ENCODE assay signal across 9 mouse cellular contexts in the genomic region with DNA sequence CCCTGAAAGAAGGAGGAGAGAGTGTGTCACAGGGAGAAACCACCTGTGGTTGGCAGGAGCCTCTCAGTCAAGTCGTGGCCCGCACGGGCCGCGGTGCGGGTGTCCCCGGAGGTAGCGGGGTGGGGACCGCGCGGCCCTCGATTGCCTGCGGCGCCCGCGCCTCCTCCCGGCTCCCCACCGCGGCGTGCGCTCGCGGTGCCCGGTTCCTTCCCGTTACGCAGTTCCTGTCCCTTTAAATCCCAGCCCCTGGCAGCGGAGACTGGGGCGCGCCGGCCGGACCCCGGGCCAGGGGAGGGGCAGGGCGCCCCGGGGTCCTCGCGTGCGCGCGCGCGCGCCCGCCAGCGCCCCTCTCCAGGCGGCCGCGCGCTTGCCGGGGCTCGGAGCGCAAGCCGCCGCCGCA. TPM values are rescaled to one million over a fixed set of nuclear protein-coding genes. Genes with fewer than 3 reads are reported as not detected.
DNase-seq lines count a peak whose midpoint lies in the region; ATAC-seq and TF ChIP-seq lines count a peak whose summit lies in the region.
"Had no signal": no experiment of that assay in that cellular context is flagged by ENCODE, and none has a peak within 500 bp of the region (broad histone marks: within the 10 kb centered on the region; RNA-seq: fewer than 3 reads in every experiment).

No protein-coding gene starts in this region.

- TF ChIP-seq CTCF in gastrocnemius, adult 2 months (IDR thresholded peaks at IDR 0.05), result no peak
- no peak for TF ChIP-seq CTCF in liver, postnatal 0 days (IDR thresholded peaks at IDR 0.05; ENCODE audit: low read depth)

- peak; percentile 36; the same call in 1 of the 2 replicates for ATAC-seq in forebrain, embryonic 15.5 days (replicated peaks)
- ATAC-seq in liver, postnatal 0 days, result no peak
- no peak for ATAC-seq in megakaryocyte, adult 5-6 weeks (ENCODE audit: poor library complexity, severe bottlenecking)

- H3K27ac ChIP-seq in gastrocnemius, adult 2 months, result no peak overlapping the region
- no peak overlapping the region for H3K27ac ChIP-seq in ES-E14 (ENCODE audit: insufficient read depth, low read depth, low read length, poor library complexity, severe bottlenecking)
- no peak overlapping the region for H3K27ac ChIP-seq in forebrain, embryonic 15.5 days (replicated peaks)
- no peak overlapping the region for H3K27ac ChIP-seq in liver, postnatal 0 days (ENCODE audit: low read depth)
- H3K27ac ChIP-seq: macrophage had no signal

- DNase-seq in gastrocnemius, adult 2 months, result no peak
- no peak for DNase-seq in gastrocnemius, adult 18-20 months (ENCODE audit: low spot score)
- DNase-seq in ES-E14 (ENCODE audit: low read depth, low spot score) (no peak), adipocyte (ENCODE audit: low spot score) (no peak)
- no peak for DNase-seq in liver, postnatal 0 days
- no peak for DNase-seq in ovary, adult 18-20 months (ENCODE audit: low spot score)

- TF ChIP-seq EP300 in liver, postnatal 0 days (IDR thresholded peaks at IDR 0.05; ENCODE audit: low read depth), result no peak

- no peaks in the 10 kb centered on the region for H3K9me3 ChIP-seq in ES-E14 (ENCODE audit: control insufficient read depth, insufficient read depth, low read depth, low read length)
- no peaks in the 10 kb centered on the region for H3K9me3 ChIP-seq in forebrain, embryonic 15.5 days
- no peaks in the 10 kb centered on the region for H3K9me3 ChIP-seq in liver, postnatal 0 days (ENCODE audit: low read length)

- in situ Hi-C loops in ES-E14 (cut with MboI; ENCODE audit: low sequenced_read_pairs in 2 of 2, unreplicated experiment in 2 of 2), result no loop called here

- peak overlapping the region; percentile 44 for H3K4me3 ChIP-seq in gastrocnemius, adult 2 months
- peak overlapping the region; percentile 71 to 83 for H3K4me3 ChIP-seq in ES-E14 (ENCODE audit: insufficient read depth in 1 of 2, low read depth in 1 of 2, low read length in 2 of 2, poor library complexity in 1 of 2, severe bottlenecking in 1 of 2)
- peak overlapping the region; percentile 80 for H3K4me3 ChIP-seq in forebrain, embryonic 15.5 days
- no peak overlapping the region for H3K4me3 ChIP-seq in liver, postnatal 0 days (ENCODE audit: low read depth, low read length)

- intact Hi-C loops in gastrocnemius, adult 2 months (cut with DNase I), result no loop called here

- peaks cover 0 to 5% of the 10 kb centered on the region in 2 experiments; a peak in 1 of 4 replicates for H3K4me1 ChIP-seq in ES-E14 (ENCODE audit: control insufficient read depth in 2 of 2, insufficient read depth in 2 of 2, low read length in 2 of 2, poor library complexity in 1 of 2)
- H3K4me1 ChIP-seq in forebrain, embryonic 15.5 days, result peaks cover 31% of the 10 kb centered on the region
- no peaks in the 10 kb centered on the region for H3K4me1 ChIP-seq in liver, postnatal 0 days (ENCODE audit: insufficient read depth)

- H3K9ac ChIP-seq in ES-E14 (ENCODE audit: insufficient read depth, low read depth, low read length, poor library complexity, severe bottlenecking), result peak overlapping the region; percentile 59
- H3K9ac ChIP-seq in forebrain, embryonic 15.5 days (replicated peaks), result peak overlapping the region; percentile 73
- H3K9ac ChIP-seq in liver, postnatal 0 days (replicated peaks), result no peak overlapping the region

- no peaks in the 10 kb centered on the region for H3K36me3 ChIP-seq in ES-E14 (ENCODE audit: control insufficient read depth, insufficient read depth, low read length, poor library complexity, severe bottlenecking)
- H3K36me3 ChIP-seq in forebrain, embryonic 15.5 days, result no peaks in the 10 kb centered on the region
- no peaks in the 10 kb centered on the region for H3K36me3 ChIP-seq in liver, postnatal 0 days (replicated peaks; ENCODE audit: insufficient read depth, low read length)

- peaks cover 24% of the 10 kb centered on the region for H3K27me3 ChIP-seq in forebrain, embryonic 15.5 days
- H3K27me3 ChIP-seq in liver, postnatal 0 days (ENCODE audit: insufficient read depth, low read length), result peaks cover 44% of the 10 kb centered on the region

- WGBS in forebrain, embryonic 15.5 days, result under 1% methylated on average over 27 of the region's 54 CpGs
- WGBS in liver, postnatal 0 days (ENCODE audit: insufficient replicate concordance), result 0% methylated on average over 38 of the region's 54 CpGs

- peak overlapping the region; percentile 75 for H3K4me2 ChIP-seq in forebrain, embryonic 15.5 days (replicated peaks)
- peak overlapping the region; percentile 44; the same call in 1 of the 2 replicates for H3K4me2 ChIP-seq in liver, postnatal 0 days (ENCODE audit: low read depth, low read length)

TF ChIP-seq in ES-E14, 5 proteins besides CTCF, POLR2A, EP300 and RAD21:
- TF ChIP-seq MAFK (IDR thresholded peaks at IDR 0.05; ENCODE audit: insufficient read depth, low read depth, low read length) (no peak), HCFC1 (IDR thresholded peaks at IDR 0.05; ENCODE audit: borderline replicate concordance, insufficient read depth, low read length) (no peak), ZC3H11A (IDR thresholded peaks at IDR 0.05; ENCODE audit: borderline replicate concordance, low read depth, low read length) (no peak), ZNF384 (IDR thresholded peaks at IDR 0.05; ENCODE audit: low read depth, low read length) (no peak), CHD2 (IDR thresholded peaks at IDR 0.05; ENCODE audit: low read depth, low read length) (no peak)

RNA-seq across cellular contexts. Expression of a gene that starts 0.3 kb away (rescaled TPM):
- not detected for total RNA-seq in gastrocnemius, adult 2 months (2021)
- total RNA-seq in gastrocnemius, adult 18-20 months (2021), result under 1 TPM in 1 of 2 experiments, not detected in 1; 0.07 TPM
- total RNA-seq in ES-E14 (2012; rRNA removed), result 0.76 and 1.7 TPM in 2 replicates
- polyA plus RNA-seq in forebrain, embryonic 15.5 days (2015; fragmentation: Nextera tagmentation; extraction: Ambion mirVana), result 79.9 and 82.5 TPM in 2 replicates
- 0.11 TPM in 2 replicates for polyA plus RNA-seq in liver, postnatal 0 days (2015; fragmentation: Nextera tagmentation; extraction: Ambion mirVana)
- 0.07 and 0.11 TPM in 2 replicates for total RNA-seq in megakaryocyte, adult 5-6 weeks (2015)
- 0.18 TPM in 1 of 2 replicates, not detected in the other for total RNA-seq in megakaryocyte, adult 5-6 weeks (2017)
